Mouse (Mus musculus): Measurements from ENCODE around the gene Sdc3. TPM values are rescaled to one million over a fixed set of nuclear protein-coding genes. Genes with fewer than 3 reads are reported as not detected.

Gene Sdc3
- polyA plus RNA-seq (2016; fragmentation: Nextera tagmentation; extraction: Ambion mirVana): 8.0 and 9.8 TPM in 2 replicates

- Histone ChIP-seq H3K27me3 (replicated peaks) (peaks cover 71% of the 10 kb centered on the region), H3K4me2 (peak within 1 kb of the TSS; percentile 70), H3K27ac (no peak within 1 kb of the TSS), H3K4me3 (peak within 1 kb of the TSS; percentile 57), H3K4me1 (peaks cover 15% of the 10 kb centered on the region), H3K9ac (peak within 1 kb of the TSS; percentile 61), H3K36me3 (no peaks in the 10 kb centered on the region), H3K9me3 (replicated peaks) (no peaks in the 10 kb centered on the region)
- 2% methylated on average over 86 of the region's 99 CpGs for WGBS (ENCODE audit: insufficient replicate concordance)
- no peak for ATAC-seq
Observed at GRCm38 (mm10) chr4:130792376-130793179, at the start of gene Sdc3. TSS of gene Sdc3 (plus strand) at chr4:130792537.

GRCm38 (mm10) chr4:130744058-130744457 is 48.3 kb upstream of the Sdc3 start:
- peaks cover 98% of the 10 kb centered on the region for H3K36me3 ChIP-seq

GRCm38 (mm10) chr4:130745561-130746306 is 46.6 kb upstream of the Sdc3 start:
- Histone ChIP-seq H3K4me1 (no peaks in the 10 kb centered on the region), H3K4me2 (no peak overlapping the region), H3K36me3 (peaks cover 100% of the 10 kb centered on the region), H3K27me3 (replicated peaks) (no peaks in the 10 kb centered on the region), H3K9me3 (replicated peaks) (no peaks in the 10 kb centered on the region), H3K4me3 (no peak overlapping the region), H3K9ac (no peak overlapping the region), H3K27ac (0 out of 2 replicates have a peak overlapping the region, but pooled peaks have one; percentile 17)
- 84% methylated on average over 5 of the region's 5 CpGs for WGBS (ENCODE audit: insufficient replicate concordance)
- ATAC-seq: no peak

More at GRCm38 (mm10) chr4:130744058-130744457, 48.3 kb upstream of the Sdc3 start:
- 82% methylated on average over 4 of the region's 4 CpGs for WGBS (ENCODE audit: insufficient replicate concordance)
- no peaks in the 10 kb centered on the region for H3K27me3 ChIP-seq (replicated peaks)
- no peak for ATAC-seq
- H3K9me3 ChIP-seq (replicated peaks): no peaks in the 10 kb centered on the region
- no peak overlapping the region for H3K4me2 ChIP-seq
- H3K4me1 ChIP-seq: no peaks in the 10 kb centered on the region
- no peak overlapping the region for H3K27ac ChIP-seq
- no peak overlapping the region for H3K9ac ChIP-seq
- H3K4me3 ChIP-seq: no peak overlapping the region

GRCm38 (mm10) chr4:130749566-130749965 is 42.8 kb upstream of the Sdc3 start:
- no peak for ATAC-seq
- H3K27ac ChIP-seq: no peak overlapping the region
- 87% methylated on average over 7 of the region's 7 CpGs for WGBS (ENCODE audit: insufficient replicate concordance)
- H3K9ac ChIP-seq: no peak overlapping the region
- peaks cover 100% of the 10 kb centered on the region for H3K36me3 ChIP-seq
- no peak overlapping the region for H3K4me3 ChIP-seq
- H3K4me2 ChIP-seq: no peak overlapping the region
- H3K4me1 ChIP-seq: no peaks in the 10 kb centered on the region
- no peaks in the 10 kb centered on the region for H3K27me3 ChIP-seq (replicated peaks)
- H3K9me3 ChIP-seq (replicated peaks): no peaks in the 10 kb centered on the region

- Histone ChIP-seq H3K4me2 (no peak overlapping the region), H3K36me3 (peaks cover 98% of the 10 kb centered on the region), H3K27ac (no peak overlapping the region), H3K9me3 (replicated peaks) (no peaks in the 10 kb centered on the region), H3K9ac (no peak overlapping the region), H3K4me1 (no peaks in the 10 kb centered on the region), H3K4me3 (no peak overlapping the region), H3K27me3 (replicated peaks) (no peaks in the 10 kb centered on the region)
- no peak for ATAC-seq
- WGBS (ENCODE audit: insufficient replicate concordance): 90% methylated on average over 2 of the region's 2 CpGs
Observed at GRCm38 (mm10) chr4:130751966-130752365, 40.4 kb upstream of the Sdc3 start.

GRCm38 (mm10) chr4:130752591-130752990 is 39.7 kb upstream of the Sdc3 start:
- H3K36me3 ChIP-seq: peaks cover 98% of the 10 kb centered on the region
- H3K4me2 ChIP-seq: no peak overlapping the region
- H3K4me3 ChIP-seq: no peak overlapping the region
- WGBS (ENCODE audit: insufficient replicate concordance): 78% methylated on average over 7 of the region's 7 CpGs
- no peak overlapping the region for H3K9ac ChIP-seq
- H3K27me3 ChIP-seq (replicated peaks): no peaks in the 10 kb centered on the region
- H3K9me3 ChIP-seq (replicated peaks): no peaks in the 10 kb centered on the region
- no peaks in the 10 kb centered on the region for H3K4me1 ChIP-seq
- ATAC-seq: no peak
- no peak overlapping the region for H3K27ac ChIP-seq

GRCm38 (mm10) chr4:130753755-130754154 is 38.6 kb upstream of the Sdc3 start:
- no peak for ATAC-seq
- peaks cover 98% of the 10 kb centered on the region for H3K36me3 ChIP-seq

GRCm38 (mm10) chr4:130754776-130755175 is 37.6 kb upstream of the Sdc3 start:
- H3K9ac ChIP-seq: no peak overlapping the region
- no peak for ATAC-seq
- no peaks in the 10 kb centered on the region for H3K27me3 ChIP-seq (replicated peaks)
- WGBS (ENCODE audit: insufficient replicate concordance): 91% methylated on average over 2 of the region's 2 CpGs
- peaks cover 98% of the 10 kb centered on the region for H3K36me3 ChIP-seq
- no peak overlapping the region for H3K4me2 ChIP-seq
- H3K27ac ChIP-seq: no peak overlapping the region
- H3K4me3 ChIP-seq: no peak overlapping the region
- H3K4me1 ChIP-seq: no peaks in the 10 kb centered on the region
- H3K9me3 ChIP-seq (replicated peaks): no peaks in the 10 kb centered on the region

More at GRCm38 (mm10) chr4:130753755-130754154, 38.6 kb upstream of the Sdc3 start:
- Histone ChIP-seq H3K4me2 (no peak overlapping the region), H3K27ac (no peak overlapping the region), H3K4me1 (no peaks in the 10 kb centered on the region), H3K9ac (no peak overlapping the region), H3K9me3 (replicated peaks) (no peaks in the 10 kb centered on the region), H3K27me3 (replicated peaks) (no peaks in the 10 kb centered on the region), H3K4me3 (no peak overlapping the region)
- WGBS (ENCODE audit: insufficient replicate concordance): 86% methylated on average over 5 of the region's 5 CpGs

GRCm38 (mm10) chr4:130759875-130760274 is 32.5 kb upstream of the Sdc3 start:
- Histone ChIP-seq H3K9me3 (replicated peaks) (no peaks in the 10 kb centered on the region), H3K4me1 (no peaks in the 10 kb centered on the region), H3K27ac (no peak overlapping the region), H3K4me3 (no peak overlapping the region), H3K9ac (no peak overlapping the region), H3K36me3 (peaks cover 96% of the 10 kb centered on the region), H3K4me2 (no peak overlapping the region), H3K27me3 (replicated peaks) (no peaks in the 10 kb centered on the region)
- whole genome bisulfite sequencing (ENCODE audit: insufficient replicate concordance): 92% methylated on average over 2 of the region's 2 CpGs
- no peak for ATAC-seq

- peaks cover 12% of the 10 kb centered on the region; the same call in 1 of the 2 replicates for H3K4me1 ChIP-seq
- ATAC-seq: no peak
- no peak overlapping the region for H3K9ac ChIP-seq
- H3K9me3 ChIP-seq (replicated peaks): no peaks in the 10 kb centered on the region
- 80% methylated on average over 5 of the region's 5 CpGs for WGBS (ENCODE audit: insufficient replicate concordance)
- no peaks in the 10 kb centered on the region for H3K27me3 ChIP-seq (replicated peaks)
- H3K36me3 ChIP-seq: peaks cover 96% of the 10 kb centered on the region
- no peak overlapping the region for H3K27ac ChIP-seq
- no peak overlapping the region for H3K4me2 ChIP-seq
- no peak overlapping the region for H3K4me3 ChIP-seq
Observed at GRCm38 (mm10) chr4:130761809-130762208, 30.5 kb upstream of the Sdc3 start.

- Histone ChIP-seq H3K4me2 (no peak overlapping the region), H3K9me3 (replicated peaks) (no peaks in the 10 kb centered on the region), H3K27me3 (replicated peaks) (no peaks in the 10 kb centered on the region), H3K27ac (no peak overlapping the region), H3K9ac (no peak overlapping the region), H3K4me1 (peaks cover 12% of the 10 kb centered on the region; the same call in 1 of the 2 replicates), H3K36me3 (peaks cover 98% of the 10 kb centered on the region), H3K4me3 (no peak overlapping the region)
- ATAC-seq: no peak
- WGBS (ENCODE audit: insufficient replicate concordance): 86% methylated on average over 7 of the region's 7 CpGs
Observed at GRCm38 (mm10) chr4:130765399-130766160, 26.8 kb upstream of the Sdc3 start.

Measured in liver, embryonic 12.5 days (tissue).